Mouse (Mus musculus) forebrain, postnatal 0 days (tissue): Measurements from ENCODE around the gene Rps29. TPM values are rescaled to one million over a fixed set of nuclear protein-coding genes. Genes with fewer than 3 reads are reported as not detected.

Experiments
- ATAC-seq: fragments of 200-750 bp; cut with Nextera tagmentation; 2 replicates; pipeline ENCODE4 v1.8.0; 2017; ENCODE audit warnings: mild to moderate bottlenecking, moderate library complexity
- DNase-seq: peaks from one replicate; pipeline ENCODE4 v3.0.0-alpha.2; 2015
- H3K27ac ChIP-seq: fragments of 300-500 bp; sonication (generic); 2 replicates; pipeline ENCODE4 v1.5.1; 2014; ENCODE audit warnings: low read depth, mild to moderate bottlenecking, antibody characterized with exemption, low read length, moderate library complexity, mixed read lengths
- H3K27me3 ChIP-seq: fragments of 300-500 bp; sonication (generic); 2 replicates; pipeline ENCODE4 v1.6.1; 2014; ENCODE audit warnings: mild to moderate bottlenecking, low read length, mixed read lengths; ENCODE audit not compliant: insufficient read depth
- H3K36me3 ChIP-seq: fragments of 300-500 bp; sonication (generic); 2 replicates; pipeline ENCODE4 v1.6.1; 2014; ENCODE audit warnings: mild to moderate bottlenecking, moderate library complexity; ENCODE audit not compliant: insufficient read depth
- H3K4me1 ChIP-seq: fragments of 300-500 bp; sonication (generic); 2 replicates; pipeline ENCODE4 v1.6.1; 2014; ENCODE audit warnings: antibody characterized with exemption; ENCODE audit not compliant: insufficient read depth
- H3K4me2 ChIP-seq: fragments of 300-500 bp; sonication (generic); 2 replicates; pipeline ENCODE4 v1.6.1; 2014; ENCODE audit warnings: low read depth, mild to moderate bottlenecking, moderate library complexity
- H3K4me3 ChIP-seq: fragments of 300-500 bp; sonication (generic); 2 replicates; pipeline ENCODE4 v1.5.1; 2014; ENCODE audit warnings: low read depth, low read length, mixed read lengths
- H3K9ac ChIP-seq: fragments of 300-500 bp; sonication (generic); 2 replicates; pipeline ENCODE4 v1.6.1; 2014; ENCODE audit warnings: mild to moderate bottlenecking
- H3K9me3 ChIP-seq: fragments of 300-500 bp; sonication (generic); 2 replicates; pipeline ENCODE4 v1.6.1; 2016; ENCODE audit warnings: low read length
- CTCF ChIP-seq: sonication (generic); IDR thresholded peaks from 2 replicates; pipeline ENCODE4 v1.5.1; 2016; ENCODE audit warnings: antibody characterized with exemption, control low read depth, low read depth
- whole genome bisulfite sequencing: fragments of 180-500 bp; shearing (Covaris S2); extraction: QIAGEN DNeasy Blood & Tissue Kit; methylation state at CpG from one replicate; pipeline ENCODE4 v1.1.7; 2014; 5-methylcytosine and 5-hydroxymethylcytosine counted together
- polyA plus RNA-seq: library from polyadenylated mRNA; unstranded; fragments of >200 nt; fragmentation: Nextera tagmentation; extraction: Ambion mirVana; gene quantifications from 2 replicates; pipeline ENCODE4 v1.2.1, GENCODE M21; 2015
- total RNA-seq: library from RNA; depleted of rRNA; stranded (reverse); fragments of >200 nt; gene quantifications from 2 replicates; pipeline ENCODE4 v1.2.3, GENCODE M21; 2014

Rps29 gene
- total and polyA plus RNA-seq, 2 experiments from 2014 or later, result 333 to 1,372 TPM

DNA sequence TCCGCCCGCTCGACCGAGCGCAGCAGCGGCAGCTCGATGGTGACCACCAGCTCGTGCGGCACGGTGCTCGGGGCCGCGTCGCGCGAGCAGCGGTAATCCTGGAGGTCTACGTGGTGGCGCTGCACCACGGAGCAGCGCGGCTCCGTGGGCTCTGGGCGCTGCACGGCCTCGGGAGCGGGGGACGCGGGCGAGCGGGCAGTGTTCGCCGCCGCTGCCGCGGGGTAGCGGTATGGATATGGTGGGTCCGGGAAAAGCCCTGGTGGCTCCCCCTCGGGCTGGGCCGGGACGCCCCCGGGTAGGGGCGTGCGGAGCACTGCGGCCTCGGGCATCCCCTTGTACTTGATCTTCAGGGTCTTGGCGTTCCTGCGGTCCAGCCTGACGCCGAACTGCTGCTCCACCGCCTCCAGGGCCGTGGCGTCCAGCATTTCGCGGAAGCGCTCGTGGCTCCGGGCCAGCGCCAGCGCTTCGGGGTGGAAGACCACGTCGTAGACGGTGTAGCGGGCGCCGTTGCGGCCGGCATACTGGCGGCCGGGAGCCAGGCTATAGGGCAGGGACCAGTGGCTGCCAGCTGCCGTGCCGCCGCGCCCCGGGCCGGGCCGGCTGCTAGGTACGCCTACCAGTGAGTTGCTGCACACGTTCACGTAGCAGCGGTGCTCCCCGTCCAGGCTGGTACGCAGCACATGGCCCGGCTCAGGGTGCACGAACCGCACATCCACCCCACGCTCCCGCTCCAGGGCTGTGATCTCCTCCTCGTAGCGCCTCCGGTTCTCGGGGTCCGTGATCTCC is 38.6 kb upstream of the Rps29 start:
- TF ChIP-seq CTCF, result 0 out of 2 replicates have a peak, but pooled peaks have one; percentile 19
- H3K36me3 ChIP-seq, result peaks cover 9% of the 10 kb centered on the region; the same call in 1 of the 2 replicates
- no peaks in the 10 kb centered on the region for H3K27me3 ChIP-seq
- peak overlapping the region; percentile 94 for H3K4me3 ChIP-seq
- H3K27ac ChIP-seq, result peak overlapping the region; percentile 94
- no peaks in the 10 kb centered on the region for H3K9me3 ChIP-seq
- peak overlapping the region; percentile 88 for H3K9ac ChIP-seq
- DNase-seq, result peak; percentile 60
- H3K4me2 ChIP-seq, result peak overlapping the region; percentile 96
- peaks cover 17% of the 10 kb centered on the region for H3K4me1 ChIP-seq
- WGBS, result 4% methylated on average over 91 of the region's 94 CpGs
- peak; percentile 77 for ATAC-seq

GRCm38 (mm10) chr12:69196444-69197377 is 37.7 kb upstream of the Rps29 start, which contains the start of gene Gm49383:
Gene Gm49383, minus strand, starts transcription at chr12:69197104.
- ATAC-seq, result peak; percentile 85

GRCm38 (mm10) chr12:69192637-69193036 is 33.7 kb upstream of the Rps29 start:
- Histone ChIP-seq H3K4me1 (peaks cover 6% of the 10 kb centered on the region; the same call in 1 of the 2 replicates), H3K9me3 (no peaks in the 10 kb centered on the region), H3K4me2 (no peak overlapping the region), H3K27me3 (no peaks in the 10 kb centered on the region), H3K36me3 (peaks cover 4% of the 10 kb centered on the region; the same call in 1 of the 2 replicates), H3K9ac (no peak overlapping the region), H3K27ac (no peak overlapping the region), H3K4me3 (no peak overlapping the region)
- DNase-seq, result no peak
- ATAC-seq, result no peak
- TF ChIP-seq CTCF, result no peak
- 91% methylated on average over 2 of the region's 2 CpGs for WGBS

More at GRCm38 (mm10) chr12:69196444-69197377, 37.7 kb upstream of the Rps29 start, which contains the start of gene Gm49383:
- Histone ChIP-seq H3K4me3 (peak within 1 kb of the TSS; percentile 94), H3K4me2 (peak within 1 kb of the TSS; percentile 96), H3K36me3 (peaks cover 9% of the 10 kb centered on the region; the same call in 1 of the 2 replicates), H3K27me3 (no peaks in the 10 kb centered on the region), H3K4me1 (peaks cover 17% of the 10 kb centered on the region), H3K9me3 (no peaks in the 10 kb centered on the region), H3K27ac (peak within 1 kb of the TSS; percentile 94), H3K9ac (peak within 1 kb of the TSS; percentile 88)
- WGBS, result under 1% methylated on average over 72 of the region's 75 CpGs
- peak; percentile 88 for DNase-seq
- TF ChIP-seq CTCF, result no peak; the same call in 1 of the 2 replicates

GRCm38 (mm10) chr12:69191396-69191795 is 32.4 kb upstream of the Rps29 start:
- TF ChIP-seq CTCF, result no peak
- no peak overlapping the region for H3K4me3 ChIP-seq
- peaks cover 4% of the 10 kb centered on the region; the same call in 1 of the 2 replicates for H3K36me3 ChIP-seq
- no peak overlapping the region for H3K4me2 ChIP-seq
- no peaks in the 10 kb centered on the region for H3K9me3 ChIP-seq
- H3K27ac ChIP-seq, result no peak overlapping the region
- ATAC-seq (no peak), DNase-seq (no peak)
- no peak overlapping the region for H3K9ac ChIP-seq
- H3K4me1 ChIP-seq, result peaks cover 11% of the 10 kb centered on the region; the same call in 1 of the 2 replicates
- H3K27me3 ChIP-seq, result no peaks in the 10 kb centered on the region
- 94% methylated on average over 5 of the region's 5 CpGs for WGBS

GRCm38 (mm10) chr12:69190522-69190921 is 31.5 kb upstream of the Rps29 start:
- H3K9me3 ChIP-seq, result no peaks in the 10 kb centered on the region
- peak; percentile 50; the same call in 1 of the 2 replicates for ATAC-seq
- WGBS, result 97% methylated on average over 1 of the region's 1 CpGs
- peaks cover 4% of the 10 kb centered on the region; the same call in 1 of the 2 replicates for H3K36me3 ChIP-seq
- no peak for DNase-seq
- no peak overlapping the region for H3K9ac ChIP-seq
- H3K4me3 ChIP-seq, result no peak overlapping the region
- H3K27ac ChIP-seq, result no peak overlapping the region
- peak; percentile 49 for TF ChIP-seq CTCF
- H3K4me1 ChIP-seq, result peaks cover 9% of the 10 kb centered on the region
- H3K27me3 ChIP-seq, result no peaks in the 10 kb centered on the region
- no peak overlapping the region for H3K4me2 ChIP-seq

DNA sequence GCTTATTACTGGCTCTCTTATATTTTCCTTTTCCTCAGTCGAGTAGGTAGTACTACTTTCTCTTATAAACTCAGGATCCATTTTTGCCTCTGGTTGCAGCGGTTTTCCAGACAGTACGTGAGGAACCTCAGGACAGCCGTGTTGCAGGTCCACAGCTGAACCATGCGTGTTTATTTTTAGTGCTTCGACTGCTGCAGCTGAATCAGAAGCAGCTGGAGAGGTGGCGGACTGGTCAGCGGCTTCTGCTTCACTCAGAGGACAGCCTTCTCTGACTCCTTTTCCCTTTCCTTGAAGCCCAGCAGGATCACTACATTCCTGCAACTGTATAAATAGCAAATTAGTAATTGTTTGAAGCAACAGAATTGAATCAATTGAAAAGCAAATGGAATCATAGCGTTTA is 31.1 kb upstream of the Rps29 start:
- Histone ChIP-seq H3K27me3 (no peaks in the 10 kb centered on the region), H3K27ac (no peak overlapping the region), H3K4me1 (peaks cover 13% of the 10 kb centered on the region), H3K9ac (no peak overlapping the region), H3K4me2 (no peak overlapping the region), H3K36me3 (peaks cover 4% of the 10 kb centered on the region; the same call in 1 of the 2 replicates), H3K4me3 (no peak overlapping the region), H3K9me3 (no peaks in the 10 kb centered on the region)
- 89% methylated on average over 9 of the region's 9 CpGs for WGBS
- ATAC-seq (no peak), DNase-seq (no peak)
- TF ChIP-seq CTCF, result no peak
